Mouse (Mus musculus): ENCODE data around the gene Fat1.

- no peak for TF ChIP-seq CTCF (IDR thresholded peaks at IDR 0.05; ENCODE audit: low read depth, low read length)
- no peak for TF ChIP-seq POLR2A (IDR thresholded peaks at IDR 0.05; ENCODE audit: borderline replicate concordance, low read depth, low read length)
Measured at GRCm38 (mm10) chr8:44948597-44948996, 13.3 kb downstream of the Fat1 start.
